Mouse (Mus musculus) small intestine, adult 2 months (tissue): ENCODE data around the gene Hivep3.

Source experiments
- CTCF ChIP-seq: fragments of 200-500 bp; IDR thresholded peaks from 2 replicates; pipeline ENCODE4 v1.5.1; 2012; ENCODE audit warnings: low read depth, mild to moderate bottlenecking, control low read depth, inconsistent platforms, low read length, moderate library complexity, mixed read lengths; ENCODE audit not compliant: insufficient replicate concordance, insufficient read length; ENCODE audit errors: extremely low read depth
- POLR2A ChIP-seq: fragments of 200-500 bp; IDR thresholded peaks from 2 replicates; pipeline ENCODE4 v1.6.1; 2012; ENCODE audit warnings: low read depth, mild to moderate bottlenecking, control low read depth, inconsistent platforms, low read length, moderate library complexity

DNA sequence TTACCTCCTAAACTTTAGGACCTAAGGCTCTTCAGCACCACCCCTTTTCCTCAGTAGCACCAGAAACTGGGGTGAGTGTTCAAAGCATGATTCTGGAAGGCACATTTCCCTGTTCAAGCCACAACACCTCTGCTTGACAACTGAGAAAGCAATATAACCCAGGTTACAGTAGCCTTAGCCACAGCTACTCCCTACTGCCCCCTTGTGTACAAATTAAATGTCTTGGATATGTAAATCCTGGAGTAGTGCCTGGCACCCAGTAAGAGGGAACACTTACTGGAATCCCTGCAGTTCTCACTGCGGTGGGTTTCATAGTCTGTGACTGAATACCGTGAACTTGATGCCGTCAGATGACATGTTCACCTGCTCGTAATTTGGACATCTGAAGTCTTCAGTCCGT is 75.7 kb downstream of the Hivep3 start:
- TF ChIP-seq POLR2A, result no peak
- peak; percentile 26; the same call in 1 of the 2 replicates for TF ChIP-seq CTCF
